Mouse (Mus musculus) thymus, adult 2 months (tissue): ENCODE results near the gene Wdr6.

ENCODE experiments used
- CTCF ChIP-seq: fragments of 200-500 bp; IDR thresholded peaks from 2 replicates; pipeline ENCODE4 v1.5.1; 2012; ENCODE audit warnings: mild to moderate bottlenecking, control low read depth, low read length, moderate library complexity, borderline replicate concordance; ENCODE audit not compliant: control insufficient read depth, poor library complexity, insufficient read depth; ENCODE audit errors: extremely low read depth
- POLR2A ChIP-seq: fragments of 200-500 bp; IDR thresholded peaks from 2 replicates; pipeline ENCODE4 v1.6.1; 2012; ENCODE audit warnings: mild to moderate bottlenecking, low read length, control low read depth, moderate library complexity; ENCODE audit not compliant: control insufficient read depth, poor library complexity, insufficient read depth; ENCODE audit errors: extremely low read depth

- TF ChIP-seq CTCF, result 0 out of 2 replicates have a peak, but pooled peaks have one; percentile 22
- TF ChIP-seq POLR2A, result no peak
Observed at GRCm38 (mm10) chr9:108596998-108597764, 18.6 kb upstream of the Wdr6 start, which contains the start of gene P4htm.
